19 mouse cellular contexts compared by ENCODE assay signal in genomic region chr11:60309875-60310274, GRCm38 (mm10). TPM values are rescaled to one million over a fixed set of nuclear protein-coding genes. Genes with fewer than 3 reads are reported as not detected.
DNase-seq lines count a peak whose midpoint lies in the region; ATAC-seq and TF ChIP-seq lines count a peak whose summit lies in the region.
"Had no signal": no experiment of that assay in that cellular context is flagged by ENCODE, and none has a peak within 500 bp of the region (broad histone marks: within the 10 kb centered on the region; RNA-seq: fewer than 3 reads in every experiment).

No protein-coding gene starts in this region.

- no peaks in the 10 kb centered on the region for H3K27me3 ChIP-seq in heart, adult 2 months (ENCODE audit: control insufficient read depth, insufficient read depth, low read length)
- no peaks in the 10 kb centered on the region for H3K27me3 ChIP-seq in kidney, postnatal 0 days (ENCODE audit: insufficient read depth, low read length)
- no peaks in the 10 kb centered on the region for H3K27me3 ChIP-seq in midbrain, embryonic 14.5 days (ENCODE audit: control insufficient read depth, insufficient read depth, low read length)
- no peaks in the 10 kb centered on the region for H3K27me3 ChIP-seq in midbrain, embryonic 11.5 days (ENCODE audit: control insufficient read depth, insufficient read depth, low read length)
- no peaks in the 10 kb centered on the region for H3K27me3 ChIP-seq in neural tube, embryonic 15.5 days (replicated peaks)
- H3K27me3 ChIP-seq: forebrain, embryonic 12.5 days; stomach, embryonic 15.5 days had no signal

- TF ChIP-seq POLR2A in heart, adult 2 months (IDR thresholded peaks at IDR 0.05; ENCODE audit: insufficient read depth, low read depth, low read length) = no peak

- H3K36me3 ChIP-seq in heart, adult 2 months (ENCODE audit: control insufficient read depth, insufficient read depth, low read length) = peaks cover 2% of the 10 kb centered on the region; the same call in 1 of the 2 replicates
- no peaks in the 10 kb centered on the region for H3K36me3 ChIP-seq in kidney, postnatal 0 days (ENCODE audit: insufficient read depth, low read length)
- no peaks in the 10 kb centered on the region for H3K36me3 ChIP-seq in midbrain, embryonic 14.5 days (ENCODE audit: control insufficient read depth, insufficient read depth, low read length)
- no peaks in the 10 kb centered on the region for H3K36me3 ChIP-seq in midbrain, embryonic 11.5 days (ENCODE audit: control insufficient read depth, insufficient read depth, low read length)
- H3K36me3 ChIP-seq in neural tube, embryonic 15.5 days = no peaks in the 10 kb centered on the region
- H3K36me3 ChIP-seq: forebrain, embryonic 12.5 days; stomach, embryonic 15.5 days had no signal

- no peak overlapping the region for H3K9ac ChIP-seq in heart, adult 2 months (ENCODE audit: low read depth, low read length)
- no peak overlapping the region for H3K9ac ChIP-seq in kidney, postnatal 0 days (ENCODE audit: low read depth, low read length)
- no peak overlapping the region for H3K9ac ChIP-seq in midbrain, embryonic 14.5 days (replicated peaks; ENCODE audit: low read length)
- no peak overlapping the region for H3K9ac ChIP-seq in midbrain, embryonic 11.5 days (ENCODE audit: low read length)
- no peak overlapping the region for H3K9ac ChIP-seq in neural tube, embryonic 15.5 days (replicated peaks)
- H3K9ac ChIP-seq: forebrain, embryonic 12.5 days; stomach, embryonic 15.5 days had no signal

- H3K27ac ChIP-seq in heart, adult 2 months = peak overlapping the region; percentile 57; the same call in 1 of the 2 replicates
- peak overlapping the region; percentile 82; the same call in 1 of the 2 replicates for H3K27ac ChIP-seq in kidney, postnatal 0 days
- peak overlapping the region; percentile 10; the same call in 1 of the 2 replicates for H3K27ac ChIP-seq in midbrain, embryonic 14.5 days (replicated peaks; ENCODE audit: low read depth, low read length)
- H3K27ac ChIP-seq in midbrain, embryonic 11.5 days (ENCODE audit: low read depth, low read length) = no peak overlapping the region
- H3K27ac ChIP-seq in neural tube, embryonic 15.5 days (replicated peaks) = peak overlapping the region; percentile 4; the same call in 1 of the 2 replicates

- no peak for TF ChIP-seq CTCF in heart, adult 2 months (IDR thresholded peaks at IDR 0.05)
- TF ChIP-seq CTCF in kidney, postnatal 0 days (IDR thresholded peaks at IDR 0.05; ENCODE audit: low read depth) = no peak

- TF ChIP-seq EP300 in heart, adult 2 months (IDR thresholded peaks at IDR 0.05; ENCODE audit: insufficient read depth, low read depth, low read length) = no peak

- no peak for ATAC-seq in kidney, postnatal 0 days (replicated peaks; ENCODE audit: low FRiP score, low read depth)
- no peak for ATAC-seq in midbrain, embryonic 14.5 days (ENCODE audit: low FRiP score, low TSS enrichment)
- ATAC-seq in midbrain, embryonic 11.5 days (ENCODE audit: low FRiP score) = no peak
- ATAC-seq in neural tube, embryonic 15.5 days (ENCODE audit: low FRiP score) = no peak
- ATAC-seq: inflammation-experienced regulatory T-cells, adult 6 months had no signal

- H3K79me2 ChIP-seq in heart, adult 2 months (replicated peaks; ENCODE audit: control insufficient read depth, insufficient read depth, low read length) = peaks cover 3% of the 10 kb centered on the region

- intact Hi-C loops in heart, adult 2 months (cut with DNase I) = loop anchor here (5.0 kb wide), 1 partner anchor 42 kb away; the partner anchor contains the start of genes Drc3 and Tom1l2

- no peak overlapping the region for H3K4me3 ChIP-seq in heart, adult 2 months
- H3K4me3 ChIP-seq in kidney, postnatal 0 days (replicated peaks; ENCODE audit: low read depth, low read length) = no peak overlapping the region
- no peak overlapping the region for H3K4me3 ChIP-seq in midbrain, embryonic 14.5 days (replicated peaks; ENCODE audit: low read depth, low read length)
- no peak overlapping the region for H3K4me3 ChIP-seq in midbrain, embryonic 11.5 days (ENCODE audit: low read depth, low read length)
- no peak overlapping the region for H3K4me3 ChIP-seq in neural tube, embryonic 15.5 days (replicated peaks)
- H3K4me3 ChIP-seq: forebrain, embryonic 12.5 days; myocyte; stomach, embryonic 15.5 days had no signal

- H3K9me3 ChIP-seq in kidney, postnatal 0 days (replicated peaks; ENCODE audit: low read length) = no peaks in the 10 kb centered on the region
- no peaks in the 10 kb centered on the region for H3K9me3 ChIP-seq in midbrain, embryonic 14.5 days (ENCODE audit: control insufficient read depth, low read length)
- H3K9me3 ChIP-seq in midbrain, embryonic 11.5 days (ENCODE audit: control insufficient read depth, low read length) = no peaks in the 10 kb centered on the region
- no peaks in the 10 kb centered on the region for H3K9me3 ChIP-seq in neural tube, embryonic 15.5 days (replicated peaks)
- H3K9me3 ChIP-seq: forebrain, embryonic 12.5 days had no signal

- H3K4me1 ChIP-seq in heart, adult 2 months (ENCODE audit: control insufficient read depth, insufficient read depth, low read length) = peaks cover 17% of the 10 kb centered on the region
- peaks cover 29% of the 10 kb centered on the region for H3K4me1 ChIP-seq in kidney, postnatal 0 days (replicated peaks; ENCODE audit: insufficient read depth, low read length)
- H3K4me1 ChIP-seq in midbrain, embryonic 14.5 days (ENCODE audit: control insufficient read depth, insufficient read depth, low read length) = peaks cover 40% of the 10 kb centered on the region
- peaks cover 19% of the 10 kb centered on the region for H3K4me1 ChIP-seq in midbrain, embryonic 11.5 days (ENCODE audit: control insufficient read depth, insufficient read depth, low read length)
- H3K4me1 ChIP-seq in neural tube, embryonic 15.5 days = peaks cover 55% of the 10 kb centered on the region

- no peak for DNase-seq in heart, adult 2 months
- DNase-seq in heart, postnatal 4 days = no peak
- no peak for DNase-seq in kidney, postnatal 0 days (ENCODE audit: low spot score)
- DNase-seq in kidney, postnatal 36 days = no peak
- no peak for DNase-seq in midbrain, embryonic 14.5 days
- DNase-seq in midbrain, embryonic 11.5 days (ENCODE audit: low spot score, missing footprints) = no peak
- DNase-seq in urinary bladder, postnatal 36 days (ENCODE audit: low spot score in 2 of 2) = no peak
- DNase-seq: adrenal gland, adult 2 months; cerebellum, adult 11 months; cerebellum, postnatal 14 days; embryo, embryonic 11 days; kidney, postnatal 4 days; lung, postnatal 10 days; right cerebral cortex, adult 18-20 months had no signal

- H3K4me2 ChIP-seq in kidney, postnatal 0 days (ENCODE audit: low read length) = no peak overlapping the region
- no peak overlapping the region for H3K4me2 ChIP-seq in midbrain, embryonic 14.5 days (ENCODE audit: low read length)
- no peak overlapping the region for H3K4me2 ChIP-seq in midbrain, embryonic 11.5 days
- H3K4me2 ChIP-seq in neural tube, embryonic 15.5 days = no peak overlapping the region
- H3K4me2 ChIP-seq: stomach, embryonic 15.5 days had no signal

RNA-seq across cellular contexts. Expression of gene Tom1l2, which starts 42.8 kb away (rescaled TPM):
- total RNA-seq in heart, adult 2 months (2021) = 100 to 1,000 TPM; 102 to 113 TPM
- polyA plus RNA-seq in heart, adult 2 months (2012; rRNA removed) = 123 and 149 TPM in 2 replicates
- 10 to 100 TPM; 83.2 to 85.0 TPM for total RNA-seq in heart, postnatal 4 days (2021)
- polyA plus RNA-seq in kidney, postnatal 0 days (2015; fragmentation: Nextera tagmentation; extraction: Ambion mirVana) = 27.9 and 29.9 TPM in 2 replicates
- 48.5 and 50.9 TPM in 2 replicates for polyA plus RNA-seq in midbrain, embryonic 14.5 days (2014; fragmentation: Nextera tagmentation; extraction: Ambion mirVana)
- polyA plus RNA-seq in midbrain, embryonic 11.5 days (2014; fragmentation: Nextera tagmentation; extraction: Ambion mirVana) = 12.1 and 12.8 TPM in 2 replicates
- polyA plus RNA-seq in neural tube, embryonic 15.5 days (2015; fragmentation: Nextera tagmentation; extraction: Ambion mirVana) = 66.3 and 68.9 TPM in 2 replicates

RNA-seq across cellular contexts. Expression of gene Drc3, which starts 43.3 kb away (rescaled TPM):
- total RNA-seq in heart, adult 2 months (2021) = 1 to 10 TPM; 1.6 to 2.4 TPM
- 4.1 and 4.2 TPM in 2 replicates for polyA plus RNA-seq in heart, adult 2 months (2012; rRNA removed)
- 1 to 10 TPM; 1.8 to 2.4 TPM for total RNA-seq in heart, postnatal 4 days (2021)
- polyA plus RNA-seq in kidney, postnatal 0 days (2015; fragmentation: Nextera tagmentation; extraction: Ambion mirVana) = 2.1 and 2.2 TPM in 2 replicates
- 5.3 and 6.1 TPM in 2 replicates for polyA plus RNA-seq in midbrain, embryonic 14.5 days (2014; fragmentation: Nextera tagmentation; extraction: Ambion mirVana)
- 2.0 and 2.4 TPM in 2 replicates for polyA plus RNA-seq in midbrain, embryonic 11.5 days (2014; fragmentation: Nextera tagmentation; extraction: Ambion mirVana)
- 5.3 and 6.2 TPM in 2 replicates for polyA plus RNA-seq in neural tube, embryonic 15.5 days (2015; fragmentation: Nextera tagmentation; extraction: Ambion mirVana)
